ENCODE assay signal across 8 mouse cellular contexts in the genomic region with DNA sequence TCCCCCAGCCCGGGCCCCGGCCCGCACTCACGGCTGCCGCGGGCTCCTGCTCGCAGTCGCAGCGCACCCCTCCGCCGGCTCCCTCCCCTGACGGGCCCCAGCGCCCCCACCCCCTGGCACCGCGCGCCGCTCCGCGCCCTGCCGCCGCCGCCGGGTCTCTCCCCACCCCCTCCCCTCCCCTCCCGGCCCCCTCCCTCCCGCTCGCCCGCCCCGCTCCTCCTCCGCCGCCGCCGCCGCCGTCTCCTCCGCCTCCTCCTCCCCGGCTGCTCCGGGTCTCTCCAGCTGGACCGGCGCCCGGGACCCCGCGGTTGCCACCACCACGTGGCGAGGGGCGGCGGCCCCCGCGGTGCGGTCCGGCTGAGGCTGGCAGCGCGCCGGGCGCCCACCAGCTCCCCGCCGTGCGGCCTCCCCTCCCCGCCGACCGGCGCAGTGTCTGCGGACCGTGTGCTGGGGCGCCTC. TPM values are rescaled to one million over a fixed set of nuclear protein-coding genes. Genes with fewer than 3 reads are reported as not detected.
A peak's percentile ranks its signal among the peaks of the same experiment; 100 is the strongest.
DNase-seq lines count a peak whose midpoint lies in the region; ATAC-seq lines count a peak whose summit lies in the region.

A gene (minus strand): TSS at position 153 of the 459 bp plus-strand sequence.

- under 1% methylated on average over 27 of the region's 64 CpGs for WGBS in embryonic facial prominence, embryonic 13.5 days
- under 1% methylated on average over 27 of the region's 64 CpGs for WGBS in midbrain, embryonic 12.5 days

- peak within 1 kb of the TSS; percentile 83 for H3K4me2 ChIP-seq in embryonic facial prominence, embryonic 13.5 days
- H3K4me2 ChIP-seq in midbrain, embryonic 12.5 days (replicated peaks), result peak within 1 kb of the TSS; percentile 91

- peak; percentile 35 for DNase-seq in embryo, embryonic 10 days (ENCODE audit: low spot score)
- DNase-seq in embryo, embryonic 9.5 days (ENCODE audit: extremely low spot score), result no peak
- peak; percentile 34 for DNase-seq in MN1 (ENCODE audit: low spot score)
- peak; percentile 47 to 65 for DNase-seq in heart, postnatal 14 days
- DNase-seq in left cerebral cortex, postnatal 14 days (ENCODE audit: low spot score in 2 of 2), result peak in 1 of 2 experiments; percentile 49

- peaks cover 55% of the 10 kb centered on the region for H3K4me1 ChIP-seq in embryonic facial prominence, embryonic 13.5 days
- H3K4me1 ChIP-seq in midbrain, embryonic 12.5 days, result peaks cover 39% of the 10 kb centered on the region

- intact Hi-C loops in heart, postnatal 14 days (cut with DNase I), result no loop called here
- intact Hi-C loops in left cerebral cortex, postnatal 14 days (cut with DNase I), result loop anchor here (5.0 kb wide), 1 partner anchor 169 kb away; a partner anchor contains a TSS

- no peaks in the 10 kb centered on the region; the same call in 1 of the 2 replicates for H3K27me3 ChIP-seq in embryonic facial prominence, embryonic 13.5 days
- H3K27me3 ChIP-seq in midbrain, embryonic 12.5 days, result peaks cover 34% of the 10 kb centered on the region

- peak; percentile 4; the same call in 1 of the 2 replicates for ATAC-seq in embryonic facial prominence, embryonic 13.5 days (ENCODE audit: insufficient number of reproducible peaks, insufficient read depth, low FRiP score, low TSS enrichment, low read depth)
- peak; percentile 50 for ATAC-seq in midbrain, embryonic 12.5 days (ENCODE audit: low FRiP score, low read depth)
- no peak for ATAC-seq in granulocyte monocyte progenitor cell, adult 5-6 weeks (replicated peaks; ENCODE audit: poor library complexity, severe bottlenecking)

- H3K27ac ChIP-seq in embryonic facial prominence, embryonic 13.5 days, result peak within 1 kb of the TSS; percentile 93
- H3K27ac ChIP-seq in midbrain, embryonic 12.5 days (replicated peaks), result peak within 1 kb of the TSS; percentile 90

- H3K4me3 ChIP-seq in embryonic facial prominence, embryonic 13.5 days, result peak within 1 kb of the TSS; percentile 83
- peak within 1 kb of the TSS; percentile 77 for H3K4me3 ChIP-seq in midbrain, embryonic 12.5 days

- peaks cover 41% of the 10 kb centered on the region for H3K36me3 ChIP-seq in embryonic facial prominence, embryonic 13.5 days
- peaks cover 20% of the 10 kb centered on the region for H3K36me3 ChIP-seq in midbrain, embryonic 12.5 days

- no peaks in the 10 kb centered on the region for H3K9me3 ChIP-seq in embryonic facial prominence, embryonic 13.5 days
- no peaks in the 10 kb centered on the region for H3K9me3 ChIP-seq in midbrain, embryonic 12.5 days

- H3K9ac ChIP-seq in embryonic facial prominence, embryonic 13.5 days, result peak within 1 kb of the TSS; percentile 83
- H3K9ac ChIP-seq in midbrain, embryonic 12.5 days (replicated peaks), result peak within 1 kb of the TSS; percentile 86

RNA-seq across cellular contexts. Expression of the gene that starts here (rescaled TPM):
- polyA plus RNA-seq in embryonic facial prominence, embryonic 13.5 days (2015; fragmentation: Nextera tagmentation; extraction: Ambion mirVana), result 7.8 and 8.5 TPM in 2 replicates
- total RNA-seq in heart, postnatal 14 days (2021), result 10 to 100 TPM; 13.4 to 15.8 TPM
- 10 to 100 TPM; 46.4 to 49.4 TPM for total RNA-seq in left cerebral cortex, postnatal 14 days (2021)
- polyA plus RNA-seq in midbrain, embryonic 12.5 days (2016; fragmentation: Nextera tagmentation; extraction: Ambion mirVana), result 6.7 and 8.9 TPM in 2 replicates
- total RNA-seq in granulocyte monocyte progenitor cell, adult 5-6 weeks (2014; fragmentation: Nextera tagmentation), result 8.0 and 8.5 TPM in 2 replicates
- total RNA-seq in granulocyte monocyte progenitor cell, adult 5-6 weeks (2017), result 1.1 and 6.6 TPM in 2 replicates
